Mouse (Mus musculus) CD4-positive helper T cell, adult 2 months (primary cell): ENCODE data around the gene Pik3r2.

Source experiments
- DNase-seq: peaks from one replicate; pipeline ENCODE4 v3.0.0-alpha.2; 2012; ENCODE audit warnings: low read depth, missing footprints, low spot score

Gene Pik3r2

GRCm38 (mm10) chr8:70757523-70758307 is 18.8 kb downstream of the Pik3r2 start:
- peak; percentile 23 for DNase-seq

- no peak for DNase-seq
Measured at GRCm38 (mm10) chr8:70756476-70757040, 20.0 kb downstream of the Pik3r2 start.

- DNase-seq, result peak; percentile 7
Measured at GRCm38 (mm10) chr8:70755661-70756475, 20.6 kb downstream of the Pik3r2 start.

- DNase-seq, result peak; percentile 70
Measured at GRCm38 (mm10) chr8:70754871-70755660, 21.4 kb downstream of the Pik3r2 start.

GRCm38 (mm10) chr8:70754043-70754870 is 22.3 kb downstream of the Pik3r2 start, which contains the start of gene Rab3a:
Rab3a (plus strand) TSS chr8:70754679.
- peak; percentile 99 for DNase-seq

- peak; percentile 74 for DNase-seq
Measured at GRCm38 (mm10) chr8:70753151-70753550, 23.4 kb downstream of the Pik3r2 start.

GRCm38 (mm10) chr8:70752000-70752764 is 24.3 kb downstream of the Pik3r2 start:
- DNase-seq, result peak; percentile 77

GRCm38 (mm10) chr8:70750128-70750680 is 26.3 kb downstream of the Pik3r2 start:
- no peak for DNase-seq

GRCm38 (mm10) chr8:70749097-70749674 is 27.3 kb downstream of the Pik3r2 start:
- no peak for DNase-seq

- DNase-seq, result no peak
Measured at GRCm38 (mm10) chr8:70748246-70749096, 28.0 kb downstream of the Pik3r2 start.

GRCm38 (mm10) chr8:70747211-70747890 is 29.2 kb downstream of the Pik3r2 start:
- DNase-seq, result no peak

GRCm38 (mm10) chr8:70746676-70747075 is 29.8 kb downstream of the Pik3r2 start:
- DNase-seq, result no peak

- DNase-seq, result no peak
Measured at GRCm38 (mm10) chr8:70745691-70746220, 30.8 kb downstream of the Pik3r2 start.

- DNase-seq, result peak; percentile 71
Measured at GRCm38 (mm10) chr8:70744806-70745205, 31.7 kb downstream of the Pik3r2 start.

- peak; percentile 57 for DNase-seq
Measured at GRCm38 (mm10) chr8:70743656-70744590, 32.6 kb downstream of the Pik3r2 start.

GRCm38 (mm10) chr8:70742981-70743655 is 33.4 kb downstream of the Pik3r2 start:
- no peak for DNase-seq
